In the genomic region with DNA sequence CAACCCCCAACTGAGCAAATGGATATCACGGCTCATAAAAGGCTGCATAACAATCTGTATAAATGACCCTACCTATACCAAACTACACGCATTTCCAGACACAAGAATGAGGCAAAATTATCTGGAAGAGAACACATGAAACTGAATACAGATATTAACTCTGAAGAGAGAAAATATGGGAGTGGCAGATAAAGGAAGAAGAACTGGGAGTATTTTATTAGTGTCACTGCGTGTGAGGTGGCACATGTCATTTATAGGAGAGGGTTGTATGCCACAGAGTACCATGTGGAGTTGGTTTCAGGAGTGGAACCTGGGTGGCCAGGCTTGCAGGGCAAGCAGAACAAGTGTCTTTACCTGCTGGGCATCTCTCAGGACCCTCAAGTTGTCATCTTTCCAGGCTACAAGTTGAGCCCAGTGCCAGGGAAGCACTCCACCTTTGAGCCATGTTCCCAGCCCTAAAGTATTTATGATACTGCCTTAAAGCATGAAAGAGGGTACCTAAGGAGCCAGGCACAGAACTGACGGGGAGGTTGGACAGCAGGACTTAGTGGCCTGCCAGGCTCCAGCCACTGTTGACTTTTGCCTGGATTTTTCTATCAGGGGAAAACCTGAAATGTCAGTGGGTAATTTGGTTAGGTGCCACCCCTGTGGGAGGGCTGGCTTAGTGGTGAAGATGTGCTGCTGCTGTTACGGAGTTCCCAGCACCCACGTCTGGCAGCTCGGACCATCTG, we compare ENCODE assay signal across 29 mouse cellular contexts. TPM values are rescaled to one million over a fixed set of nuclear protein-coding genes. Genes with fewer than 3 reads are reported as not detected.
DNase-seq lines count a peak whose midpoint lies in the region; ATAC-seq and TF ChIP-seq lines count a peak whose summit lies in the region.
"Had no signal": no experiment of that assay in that cellular context is flagged by ENCODE, and none has a peak within 500 bp of the region (broad histone marks: within the 10 kb centered on the region; RNA-seq: fewer than 3 reads in every experiment).

No protein-coding gene starts in this region.

- no peaks in the 10 kb centered on the region for H3K27me3 ChIP-seq in liver, embryonic 12.5 days (replicated peaks)
- H3K27me3 ChIP-seq in liver, postnatal 0 days (ENCODE audit: insufficient read depth, low read length): no peaks in the 10 kb centered on the region
- no peaks in the 10 kb centered on the region for H3K27me3 ChIP-seq in hindbrain, embryonic 10.5 days (ENCODE audit: insufficient read depth, poor library complexity, severe bottlenecking)
- no peaks in the 10 kb centered on the region for H3K27me3 ChIP-seq in hindbrain, embryonic 13.5 days
- H3K27me3 ChIP-seq: embryonic facial prominence, embryonic 13.5 days; intestine, embryonic 15.5 days; limb, embryonic 13.5 days; midbrain, embryonic 12.5 days; stomach, embryonic 15.5 days had no signal

- ATAC-seq in liver, embryonic 12.5 days: peak; percentile 70
- peak; percentile 75 for ATAC-seq in liver, postnatal 0 days
- no peak for ATAC-seq in hindbrain, embryonic 13.5 days (ENCODE audit: low FRiP score)
- ATAC-seq: forebrain, embryonic 14.5 days; hindbrain, postnatal 0 days had no signal

- 0 out of 2 replicates have a peak, but pooled peaks have one; percentile 14 for TF ChIP-seq POLR2A in bone marrow, adult 2 months (IDR thresholded peaks at IDR 0.05; ENCODE audit: borderline replicate concordance, control insufficient read depth, low read depth, low read length)

- peaks cover 2% of the 10 kb centered on the region; the same call in 1 of the 2 replicates for H3K4me1 ChIP-seq in bone marrow, adult 2 months (ENCODE audit: control insufficient read depth, insufficient read depth, low read length)
- H3K4me1 ChIP-seq in liver, embryonic 12.5 days: peaks cover 68% of the 10 kb centered on the region
- peaks cover 11% of the 10 kb centered on the region for H3K4me1 ChIP-seq in liver, postnatal 0 days (ENCODE audit: insufficient read depth)
- no peaks in the 10 kb centered on the region for H3K4me1 ChIP-seq in hindbrain, embryonic 10.5 days (replicated peaks)
- H3K4me1 ChIP-seq in hindbrain, embryonic 13.5 days (replicated peaks): no peaks in the 10 kb centered on the region
- H3K4me1 ChIP-seq: embryonic facial prominence, embryonic 13.5 days; intestine, embryonic 15.5 days; limb, embryonic 13.5 days; midbrain, embryonic 12.5 days; stomach, embryonic 15.5 days had no signal

- DNase-seq in heart, adult 11 months: peak; percentile 57
- no peak for DNase-seq in heart, adult 9 months (ENCODE audit: low spot score in 2 of 2)
- DNase-seq in liver, postnatal 0 days: no peak
- DNase-seq in embryo, embryonic 10 days (ENCODE audit: low spot score): no peak
- no peak for DNase-seq in hindbrain, embryonic 10.5 days (ENCODE audit: low spot score)
- DNase-seq: adrenal gland, postnatal 36 days; cerebellum, adult 8-10 months; cerebellum, postnatal 36 days; embryo, embryonic 11 days; heart, postnatal 14 days; kidney, adult 2 months; kidney, postnatal 36 days; lung, adult 2 months; lung, postnatal 10 days; thymus, postnatal 14 days had no signal

- H3K4me2 ChIP-seq in liver, embryonic 12.5 days: peak overlapping the region; percentile 48
- peak overlapping the region; percentile 35 for H3K4me2 ChIP-seq in liver, postnatal 0 days (ENCODE audit: low read depth, low read length)
- no peak overlapping the region for H3K4me2 ChIP-seq in hindbrain, embryonic 13.5 days
- H3K4me2 ChIP-seq: embryonic facial prominence, embryonic 13.5 days; intestine, embryonic 15.5 days; limb, embryonic 13.5 days; midbrain, embryonic 12.5 days; stomach, embryonic 15.5 days had no signal

- 64% methylated on average over 7 of the region's 7 CpGs for WGBS in bone marrow, adult 2 months
- WGBS in liver, embryonic 12.5 days (ENCODE audit: insufficient replicate concordance): 54% methylated on average over 7 of the region's 7 CpGs
- 59% methylated on average over 7 of the region's 7 CpGs for WGBS in liver, postnatal 0 days (ENCODE audit: insufficient replicate concordance)
- 84% methylated on average over 7 of the region's 7 CpGs for WGBS in hindbrain, embryonic 10.5 days
- WGBS in hindbrain, embryonic 13.5 days: 90% methylated on average over 7 of the region's 7 CpGs

- H3K27ac ChIP-seq in bone marrow, adult 2 months (ENCODE audit: control insufficient read depth, insufficient read depth, low read depth, low read length, poor library complexity): peak overlapping the region; percentile 88
- peak overlapping the region; percentile 95 for H3K27ac ChIP-seq in liver, embryonic 12.5 days
- peak overlapping the region; percentile 80 for H3K27ac ChIP-seq in liver, postnatal 0 days (ENCODE audit: low read depth)
- no peak overlapping the region for H3K27ac ChIP-seq in hindbrain, embryonic 10.5 days
- H3K27ac ChIP-seq in hindbrain, embryonic 13.5 days: no peak overlapping the region
- H3K27ac ChIP-seq: embryonic facial prominence, embryonic 13.5 days; hindbrain, postnatal 0 days; intestine, embryonic 15.5 days; layer of hippocampus, adult 2 months; left cerebral cortex, adult 2 months; limb, embryonic 13.5 days; midbrain, embryonic 12.5 days; stomach, embryonic 15.5 days had no signal

- TF ChIP-seq CTCF in bone marrow, adult 2 months (IDR thresholded peaks at IDR 0.05; ENCODE audit: control insufficient read depth, insufficient read depth, low read length): no peak
- no peak for TF ChIP-seq CTCF in liver, postnatal 0 days (IDR thresholded peaks at IDR 0.05; ENCODE audit: low read depth)

- TF ChIP-seq EP300 in liver, postnatal 0 days (IDR thresholded peaks at IDR 0.05; ENCODE audit: low read depth): peak; percentile 85

- H3K36me3 ChIP-seq in liver, embryonic 12.5 days: no peaks in the 10 kb centered on the region
- H3K36me3 ChIP-seq in liver, postnatal 0 days (replicated peaks; ENCODE audit: insufficient read depth, low read length): no peaks in the 10 kb centered on the region
- no peaks in the 10 kb centered on the region for H3K36me3 ChIP-seq in hindbrain, embryonic 10.5 days
- H3K36me3 ChIP-seq in hindbrain, embryonic 13.5 days: no peaks in the 10 kb centered on the region
- H3K36me3 ChIP-seq: embryonic facial prominence, embryonic 13.5 days; intestine, embryonic 15.5 days; limb, embryonic 13.5 days; midbrain, embryonic 12.5 days; stomach, embryonic 15.5 days had no signal

- peak overlapping the region; percentile 50 for H3K9ac ChIP-seq in liver, embryonic 12.5 days
- H3K9ac ChIP-seq in liver, postnatal 0 days (replicated peaks): 0 out of 2 replicates have a peak overlapping the region, but pooled peaks have one; percentile 8
- no peak overlapping the region for H3K9ac ChIP-seq in hindbrain, embryonic 13.5 days
- H3K9ac ChIP-seq: embryonic facial prominence, embryonic 13.5 days; intestine, embryonic 15.5 days; limb, embryonic 13.5 days; midbrain, embryonic 12.5 days; stomach, embryonic 15.5 days had no signal

- no peaks in the 10 kb centered on the region for H3K9me3 ChIP-seq in liver, embryonic 12.5 days (replicated peaks)
- no peaks in the 10 kb centered on the region for H3K9me3 ChIP-seq in liver, postnatal 0 days (ENCODE audit: low read length)
- H3K9me3 ChIP-seq in hindbrain, embryonic 10.5 days: no peaks in the 10 kb centered on the region
- H3K9me3 ChIP-seq in hindbrain, embryonic 13.5 days: no peaks in the 10 kb centered on the region
- H3K9me3 ChIP-seq: embryonic facial prominence, embryonic 13.5 days; intestine, embryonic 15.5 days; limb, embryonic 13.5 days; midbrain, embryonic 12.5 days; stomach, embryonic 15.5 days had no signal

- no peak overlapping the region for H3K4me3 ChIP-seq in bone marrow, adult 2 months (replicated peaks; ENCODE audit: control insufficient read depth, low read depth, low read length)
- no peak overlapping the region for H3K4me3 ChIP-seq in liver, embryonic 12.5 days
- H3K4me3 ChIP-seq in liver, postnatal 0 days (ENCODE audit: low read depth, low read length): peak overlapping the region; percentile 10; the same call in 1 of the 2 replicates
- no peak overlapping the region for H3K4me3 ChIP-seq in hindbrain, embryonic 10.5 days
- no peak overlapping the region for H3K4me3 ChIP-seq in hindbrain, embryonic 13.5 days
- H3K4me3 ChIP-seq: embryonic facial prominence, embryonic 13.5 days; intestine, embryonic 15.5 days; layer of hippocampus, adult 2 months; left cerebral cortex, adult 2 months; limb, embryonic 13.5 days; midbrain, embryonic 12.5 days; stomach, embryonic 15.5 days had no signal

RNA-seq across cellular contexts. Expression of a gene that starts 14.5 kb away (rescaled TPM):
- polyA plus RNA-seq in bone marrow, adult 2 months (2011; ENCODE audit: insufficient read depth, insufficient read length, low replicate concordance, missing spikeins): not detected in 2 replicates
- polyA plus RNA-seq in liver, embryonic 12.5 days (2016; fragmentation: Nextera tagmentation; extraction: Ambion mirVana): 1.1 TPM in 1 of 2 replicates, not detected in the other
- 0.96 TPM in 1 of 2 replicates, not detected in the other for polyA plus RNA-seq in liver, postnatal 0 days (2015; fragmentation: Nextera tagmentation; extraction: Ambion mirVana)
- 0.88 and 1.0 TPM in 2 replicates for polyA plus RNA-seq in hindbrain, embryonic 10.5 days (2016; fragmentation: Nextera tagmentation; extraction: Ambion mirVana)
- 2.6 TPM in 1 of 2 replicates, not detected in the other for polyA plus RNA-seq in hindbrain, embryonic 13.5 days (2015; fragmentation: Nextera tagmentation; extraction: Ambion mirVana)
- polyA plus RNA-seq: heart, embryonic 14.5 days; neural tube, embryonic 14.5 days had no signal

RNA-seq across cellular contexts. Expression of a gene that starts 20.1 kb away (rescaled TPM):
- polyA plus RNA-seq in bone marrow, adult 2 months (2011; ENCODE audit: insufficient read depth, insufficient read length, low replicate concordance, missing spikeins): 16.5 and 29.8 TPM in 2 replicates
- polyA plus RNA-seq in liver, embryonic 12.5 days (2016; fragmentation: Nextera tagmentation; extraction: Ambion mirVana): 23.5 and 23.6 TPM in 2 replicates
- 7.3 and 8.4 TPM in 2 replicates for polyA plus RNA-seq in liver, postnatal 0 days (2015; fragmentation: Nextera tagmentation; extraction: Ambion mirVana)
- 28.0 and 36.3 TPM in 2 replicates for polyA plus RNA-seq in hindbrain, embryonic 10.5 days (2016; fragmentation: Nextera tagmentation; extraction: Ambion mirVana)
- 53.6 and 53.8 TPM in 2 replicates for polyA plus RNA-seq in hindbrain, embryonic 13.5 days (2015; fragmentation: Nextera tagmentation; extraction: Ambion mirVana)

RNA-seq across cellular contexts. Expression of a gene that starts 20.3 kb away (rescaled TPM):
- polyA plus RNA-seq in bone marrow, adult 2 months (2011; ENCODE audit: insufficient read depth, insufficient read length, low replicate concordance, missing spikeins): 20.1 and 43.5 TPM in 2 replicates
- polyA plus RNA-seq in liver, embryonic 12.5 days (2016; fragmentation: Nextera tagmentation; extraction: Ambion mirVana): 17.4 and 18.0 TPM in 2 replicates
- 6.3 and 7.3 TPM in 2 replicates for polyA plus RNA-seq in liver, postnatal 0 days (2015; fragmentation: Nextera tagmentation; extraction: Ambion mirVana)
- 20.3 and 25.6 TPM in 2 replicates for polyA plus RNA-seq in hindbrain, embryonic 10.5 days (2016; fragmentation: Nextera tagmentation; extraction: Ambion mirVana)
- 29.0 and 31.5 TPM in 2 replicates for polyA plus RNA-seq in hindbrain, embryonic 13.5 days (2015; fragmentation: Nextera tagmentation; extraction: Ambion mirVana)

RNA-seq across cellular contexts. Expression of a gene that starts 32.9 kb away (rescaled TPM):
- polyA plus RNA-seq in bone marrow, adult 2 months (2011; ENCODE audit: insufficient read depth, insufficient read length, low replicate concordance, missing spikeins): 2.0 and 3.7 TPM in 2 replicates
- polyA plus RNA-seq in liver, embryonic 12.5 days (2016; fragmentation: Nextera tagmentation; extraction: Ambion mirVana): 1.5 and 2.1 TPM in 2 replicates
- polyA plus RNA-seq in liver, postnatal 0 days (2015; fragmentation: Nextera tagmentation; extraction: Ambion mirVana): 0.54 and 0.82 TPM in 2 replicates
- polyA plus RNA-seq in hindbrain, embryonic 10.5 days (2016; fragmentation: Nextera tagmentation; extraction: Ambion mirVana): 22.4 and 26.5 TPM in 2 replicates
- polyA plus RNA-seq in hindbrain, embryonic 13.5 days (2015; fragmentation: Nextera tagmentation; extraction: Ambion mirVana): 17.1 and 18.5 TPM in 2 replicates

RNA-seq across cellular contexts. Expression of a gene that starts 36.3 kb away (rescaled TPM):
- 394 and 621 TPM in 2 replicates for polyA plus RNA-seq in bone marrow, adult 2 months (2011; ENCODE audit: insufficient read depth, insufficient read length, low replicate concordance, missing spikeins)
- 73.3 and 75.5 TPM in 2 replicates for polyA plus RNA-seq in liver, embryonic 12.5 days (2016; fragmentation: Nextera tagmentation; extraction: Ambion mirVana)
- polyA plus RNA-seq in liver, postnatal 0 days (2015; fragmentation: Nextera tagmentation; extraction: Ambion mirVana): 30.0 and 34.2 TPM in 2 replicates
- 52.8 and 58.9 TPM in 2 replicates for polyA plus RNA-seq in hindbrain, embryonic 10.5 days (2016; fragmentation: Nextera tagmentation; extraction: Ambion mirVana)
- 64.5 and 66.2 TPM in 2 replicates for polyA plus RNA-seq in hindbrain, embryonic 13.5 days (2015; fragmentation: Nextera tagmentation; extraction: Ambion mirVana)

Comparison
In these comparisons a context has a peak if more than half of its experiments do, and no peak if none do; other contexts are left out.
1. H3K27ac ChIP-seq: peak in bone marrow, adult 2 months (single experiment), liver, embryonic 12.5 days (single experiment) and liver, postnatal 0 days (single experiment); none in hindbrain, embryonic 10.5 days (single experiment) and hindbrain, embryonic 13.5 days (single experiment).